Mouse (Mus musculus): ENCODE data around the gene Chrm5.

DNA sequence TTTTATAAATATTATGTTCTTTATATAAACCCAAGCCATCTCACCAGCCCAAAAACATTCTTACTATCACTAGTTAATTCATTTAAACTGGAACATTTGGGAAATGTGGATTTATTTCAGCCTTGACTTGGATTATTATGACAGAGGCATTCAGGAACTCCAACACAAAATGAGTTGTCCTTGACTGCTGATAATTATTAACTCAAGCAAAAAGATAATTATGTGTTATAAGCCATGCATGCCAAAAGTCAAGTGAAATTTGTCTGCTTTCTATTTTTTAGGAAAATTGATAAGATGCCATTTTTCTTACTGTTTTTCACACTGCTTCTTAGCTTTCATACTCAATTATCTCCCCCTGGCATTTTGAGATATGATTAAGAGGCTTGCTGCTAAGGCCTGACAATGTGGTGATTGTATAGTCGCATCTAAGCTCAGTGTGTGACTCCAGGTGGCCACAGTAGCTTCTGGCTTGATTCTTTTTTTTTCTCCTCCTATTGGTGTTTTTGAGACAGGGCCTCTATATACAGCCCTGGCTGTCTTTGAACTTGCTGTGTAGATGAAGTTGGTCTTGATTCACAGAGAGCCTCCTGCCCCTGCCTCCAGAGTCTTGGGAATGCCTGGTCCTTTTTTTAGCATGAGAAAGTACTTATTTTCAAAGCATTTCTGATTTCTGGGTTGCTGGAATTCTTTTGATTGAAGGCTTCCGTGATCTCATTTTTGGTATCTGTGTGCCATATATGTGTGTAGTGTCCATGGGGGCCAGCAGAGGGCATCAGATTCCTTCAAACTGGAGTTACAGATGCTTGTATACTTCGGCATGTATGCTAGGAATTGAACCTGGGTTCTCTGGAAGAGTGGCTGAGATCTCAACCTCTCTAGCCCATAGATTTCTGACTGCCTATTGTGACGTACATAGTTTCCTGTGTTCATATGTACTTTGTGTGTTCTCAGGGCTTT is 40.2 kb upstream of the Chrm5 start:
- TF ChIP-seq CTCF (IDR thresholded peaks at IDR 0.05; ENCODE audit: control insufficient read depth, insufficient read depth, low read length): no peak
- no peak for TF ChIP-seq POLR2A (IDR thresholded peaks at IDR 0.05; ENCODE audit: borderline replicate concordance, control insufficient read depth, low read depth, low read length)

All from bone marrow, adult 2 months (tissue).